Mouse (Mus musculus) MEL (cell line): Measurements from ENCODE around the gene Tmem201. TPM values are rescaled to one million over a fixed set of nuclear protein-coding genes. Genes with fewer than 3 reads are reported as not detected.
A peak's percentile ranks its signal among the peaks of the same experiment; 100 is the strongest.

Experiments
- DNase-seq: peaks from one replicate; pipeline ENCODE4 v3.0.0; 2011; ENCODE audit warnings: low read depth, low spot score
- H3K27ac ChIP-seq: 2 replicates; pipeline ENCODE4 v1.5.1; 2012; ENCODE audit warnings: low read depth, mild to moderate bottlenecking, control low read depth, low read length, moderate library complexity; ENCODE audit not compliant: control insufficient read depth
- H3K27me3 ChIP-seq, 2 experiments: fragments of 150-350 bp in 1 of 2; sonication (generic) in 1 of 2; 2 replicates each; pipeline ENCODE4 v1.6.1; 2012; ENCODE audit warnings: low read length in 2 of 2, mild to moderate bottlenecking in 2 of 2, improper control_type of control experiment in 1 of 2, moderate library complexity in 1 of 2; ENCODE audit not compliant: insufficient read depth in 2 of 2, control insufficient read depth in 1 of 2
- H3K36me3 ChIP-seq, 2 experiments: 2 replicates each; pipeline ENCODE4 v1.6.1; 2012 to 2014; ENCODE audit warnings: low read length in 2 of 2, improper control_type of control experiment in 1 of 2, inconsistent platforms in 1 of 2, mild to moderate bottlenecking in 1 of 2; ENCODE audit not compliant: insufficient read depth in 2 of 2, control insufficient read depth in 1 of 2
- H3K4me1 ChIP-seq, 2 experiments: fragments of 150-350 bp in 1 of 2; sonication (generic) in 1 of 2; 2 replicates each; pipeline ENCODE4 v1.6.1; 2012; ENCODE audit warnings: low read length in 2 of 2, improper control_type of control experiment in 1 of 2, mild to moderate bottlenecking in 1 of 2; ENCODE audit not compliant: insufficient read depth in 2 of 2, control insufficient read depth in 1 of 2
- H3K4me3 ChIP-seq, 2 experiments: fragments of 150-350 bp in 1 of 2; sonication (generic) in 1 of 2; 2 replicates each; pipeline ENCODE4 v1.5.1; 2012; ENCODE audit warnings: low read depth in 2 of 2, low read length in 2 of 2, mild to moderate bottlenecking in 2 of 2, moderate library complexity in 2 of 2, control low read depth in 1 of 2, improper control_type of control experiment in 1 of 2; ENCODE audit not compliant: control insufficient read depth in 1 of 2, insufficient read depth in 1 of 2
- H3K79me2 ChIP-seq: 2 replicates; pipeline ENCODE4 v1.6.1; 2012; ENCODE audit warnings: mild to moderate bottlenecking, low read length, moderate library complexity; ENCODE audit not compliant: control insufficient read depth, poor library complexity, insufficient read depth
- H3K9ac ChIP-seq: 2 replicates; pipeline ENCODE4 v1.6.1; 2012; ENCODE audit warnings: low read depth, mild to moderate bottlenecking, control low read depth, low read length, moderate library complexity; ENCODE audit not compliant: control insufficient read depth, poor library complexity, severe bottlenecking
- H3K9me3 ChIP-seq: fragments of 150-350 bp; sonication (generic); replicated peaks from 2 replicates; pipeline ENCODE4 v1.6.1; 2012; ENCODE audit warnings: mild to moderate bottlenecking, low read length, improper control_type of control experiment, moderate library complexity; ENCODE audit not compliant: insufficient read depth
- CHD2 ChIP-seq: IDR thresholded peaks from 2 replicates; pipeline ENCODE4 v1.6.1; 2011; ENCODE audit warnings: low read length, improper control_type of control experiment
- CTCF ChIP-seq, 3 experiments: IDR thresholded peaks in 2 of 3; conservative IDR thresholded peaks in 1 of 3; 2 replicates each; pipeline ENCODE4 v1.5.1; 2011 to 2012; ENCODE audit warnings: low read length in 3 of 3, low read depth in 2 of 3, mild to moderate bottlenecking in 2 of 3, improper control_type of control experiment in 1 of 3, inconsistent platforms in 1 of 3, mixed read lengths in 1 of 3, moderate library complexity in 1 of 3; ENCODE audit not compliant: control insufficient read depth in 1 of 3, insufficient read depth in 1 of 3, poor library complexity in 1 of 3, severe bottlenecking in 1 of 3
- KAT2A ChIP-seq: conservative IDR thresholded peaks from 2 replicates; pipeline ENCODE4 v1.6.1; 2012; ENCODE audit warnings: low read depth, low read length, improper control_type of control experiment, inconsistent platforms
- MAFK ChIP-seq: IDR thresholded peaks from 2 replicates; pipeline ENCODE4 v1.6.1; 2011; ENCODE audit warnings: low read depth, mild to moderate bottlenecking, low read length, improper control_type of control experiment, borderline replicate concordance
- MXI1 ChIP-seq: IDR thresholded peaks from 2 replicates; pipeline ENCODE4 v1.6.1; 2011; ENCODE audit warnings: mild to moderate bottlenecking, low read depth, low read length, improper control_type of control experiment
- MYB ChIP-seq: IDR thresholded peaks from 2 replicates; pipeline ENCODE4 v1.6.1; 2011; ENCODE audit warnings: mild to moderate bottlenecking, low read depth, low read length, improper control_type of control experiment
- MYC ChIP-seq: IDR thresholded peaks from 2 replicates; pipeline ENCODE4 v1.6.1; 2011; ENCODE audit warnings: low read depth, mild to moderate bottlenecking, low read length, improper control_type of control experiment, moderate library complexity
- NRF1 ChIP-seq: IDR thresholded peaks from 2 replicates; pipeline ENCODE4 v1.6.1; 2014; ENCODE audit warnings: low read depth, mild to moderate bottlenecking, inconsistent platforms, low read length, improper control_type of control experiment, moderate library complexity; ENCODE audit not compliant: poor library complexity, insufficient read depth, severe bottlenecking
- POLR2A ChIP-seq, 2 experiments: IDR thresholded peaks; 2 replicates each; pipeline ENCODE4 v1.6.1; 2011 to 2012; ENCODE audit warnings: low read length in 2 of 2, mild to moderate bottlenecking in 2 of 2, control low read depth in 1 of 2, improper control_type of control experiment in 1 of 2, low read depth in 1 of 2, moderate library complexity in 1 of 2; ENCODE audit not compliant: control insufficient read depth in 1 of 2, insufficient read depth in 1 of 2, poor library complexity in 1 of 2
- POLR2AphosphoS5 ChIP-seq: IDR thresholded peaks from 2 replicates; pipeline ENCODE4 v1.6.1; 2012; ENCODE audit warnings: low read depth, borderline replicate concordance, mild to moderate bottlenecking, inconsistent platforms, low read length, moderate library complexity, mixed read lengths
- RCOR1 ChIP-seq: IDR thresholded peaks from 2 replicates; pipeline ENCODE4 v1.6.1; 2012; ENCODE audit warnings: low read depth, mild to moderate bottlenecking, inconsistent platforms, low read length, improper control_type of control experiment
- SIN3A ChIP-seq: IDR thresholded peaks from 2 replicates; pipeline ENCODE4 v1.6.1; 2012; ENCODE audit warnings: low read length, improper control_type of control experiment, inconsistent platforms
- TBP ChIP-seq: IDR thresholded peaks from 2 replicates; pipeline ENCODE4 v1.8.0; 2011; ENCODE audit warnings: low read depth, low read length, improper control_type of control experiment
- TCF12 ChIP-seq: IDR thresholded peaks from 2 replicates; pipeline ENCODE4 v1.6.1; 2014; ENCODE audit warnings: low read depth, mild to moderate bottlenecking, inconsistent platforms, low read length, improper control_type of control experiment, moderate library complexity
- UBTF ChIP-seq: IDR thresholded peaks from 2 replicates; pipeline ENCODE4 v1.6.1; 2012; ENCODE audit warnings: low read depth, mild to moderate bottlenecking, inconsistent platforms, low read length, improper control_type of control experiment, moderate library complexity, borderline replicate concordance; ENCODE audit not compliant: insufficient read depth
- USF2 ChIP-seq, 2 experiments: IDR thresholded peaks; 2 replicates each; pipeline ENCODE4 v1.6.1; 2011 to 2012; ENCODE audit warnings: improper control_type of control experiment in 2 of 2, low read length in 2 of 2, borderline replicate concordance in 1 of 2, inconsistent platforms in 1 of 2, low read depth in 1 of 2, mild to moderate bottlenecking in 1 of 2; ENCODE audit not compliant: insufficient read depth in 1 of 2
- ZC3H11A ChIP-seq: IDR thresholded peaks from 2 replicates; pipeline ENCODE4 v1.6.1; 2012; ENCODE audit warnings: low read depth, mild to moderate bottlenecking, inconsistent platforms, low read length, improper control_type of control experiment
- polyA plus RNA-seq, 2 experiments: library from polyadenylated mRNA; stranded (reverse) in 1 of 2; unstranded in 1 of 2; fragments of >175 nt in 1 of 2; fragments of >200 nt in 1 of 2; gene quantifications; 2 replicates each; pipeline versions ENCODE4 v1.2.1 to v1.2.4; 2012; ENCODE audit warnings: low replicate concordance in 2 of 2, low read depth in 1 of 2; ENCODE audit not compliant: insufficient read length in 2 of 2, insufficient read depth in 1 of 2, missing spikeins in 1 of 2
- total RNA-seq: library from RNA; depleted of rRNA; stranded (reverse); fragments of 300-350 nt; gene quantifications from 2 replicates; pipeline ENCODE4 v1.2.3, GENCODE M21; 2012; rRNA removed

The Tmem201 gene
- total and polyA plus RNA-seq, 3 experiments: 31.5 to 60.6 TPM; not detected in 1

GRCm38 (mm10) chr4:149672747-149673146 lies 65.1 kb downstream of the Tmem201 start (continued):
- no peak for TF ChIP-seq USF2 (IDR thresholded peaks at IDR 0.05; ENCODE audit: borderline replicate concordance in 1 of 2, insufficient read depth in 1 of 2, low read depth in 1 of 2, low read length in 2 of 2)

- H3K4me1 ChIP-seq: no peaks in the 10 kb centered on the region
- H3K9me3 ChIP-seq: no peaks in the 10 kb centered on the region
- H3K9ac ChIP-seq: no peak overlapping the region
- no peak overlapping the region for H3K4me3 ChIP-seq
- DNase-seq: no peak
- H3K79me2 ChIP-seq: no peaks in the 10 kb centered on the region
- TF ChIP-seq CTCF (IDR thresholded peaks at IDR 0.05 in 2 of 3, conservative IDR thresholded peaks at IDR 0.05 in 1 of 3; ENCODE audit: control insufficient read depth in 1 of 3, insufficient read depth in 1 of 3, low read depth in 2 of 3, low read length in 3 of 3, poor library complexity in 1 of 3, severe bottlenecking in 1 of 3): no peak
- no peak for TF ChIP-seq KAT2A
- TF ChIP-seq TBP: no peak
- no peak for TF ChIP-seq NRF1
- TF ChIP-seq RCOR1: no peak
- TF ChIP-seq MAFK: no peak
- TF ChIP-seq MYC: no peak
- no peak for TF ChIP-seq MYB
- no peak for TF ChIP-seq ZC3H11A
- TF ChIP-seq MXI1: no peak
- no peak for TF ChIP-seq POLR2A (IDR thresholded peaks at IDR 0.05; ENCODE audit: control insufficient read depth in 1 of 2, insufficient read depth in 1 of 2, low read depth in 1 of 2, low read length in 2 of 2, poor library complexity in 1 of 2)
- no peak for TF ChIP-seq TCF12
- no peaks in the 10 kb centered on the region for H3K27me3 ChIP-seq
- peaks cover 0 to 7% of the 10 kb centered on the region in 2 experiments; a peak in 2 of 4 replicates for H3K36me3 ChIP-seq
- no peak overlapping the region for H3K27ac ChIP-seq
Observed at GRCm38 (mm10) chr4:149671175-149671574, 66.7 kb downstream of the Tmem201 start.

- H3K79me2 ChIP-seq: no peaks in the 10 kb centered on the region
- H3K27ac ChIP-seq: peak overlapping the region; percentile 73; the same call in 1 of the 2 replicates
- no peak overlapping the region for H3K4me3 ChIP-seq
- no peak overlapping the region for H3K9ac ChIP-seq
- DNase-seq: no peak
- no peak for TF ChIP-seq USF2 (IDR thresholded peaks at IDR 0.05; ENCODE audit: borderline replicate concordance in 1 of 2, insufficient read depth in 1 of 2, low read depth in 1 of 2, low read length in 2 of 2)
- TF ChIP-seq UBTF: no peak
- TF ChIP-seq POLR2AphosphoS5: no peak
- TF ChIP-seq CHD2: no peak
- no peak for TF ChIP-seq MYC
- TF ChIP-seq SIN3A: no peak
- no peaks in the 10 kb centered on the region for H3K9me3 ChIP-seq
- no peaks in the 10 kb centered on the region for H3K27me3 ChIP-seq
- H3K4me1 ChIP-seq: peaks cover 30 to 44% of the 10 kb centered on the region in 2 experiments
- H3K36me3 ChIP-seq: peaks cover 3 to 44% of the 10 kb centered on the region in 2 experiments
Observed at GRCm38 (mm10) chr4:149665692-149666090, 72.2 kb downstream of the Tmem201 start.

Other genes with a start within 250 kb of the Tmem201 start
- gene Ctnnbip1, start 219.8 kb downstream of the Tmem201 start, total RNA-seq: 10.8 and 12.7 TPM in 2 replicates
- 10 to 100 TPM in 1 of 2 experiments, not detected in 1; 20.2 TPM for gene Ctnnbip1, start 219.8 kb downstream of the Tmem201 start, polyA plus RNA-seq
- gene Clstn1, start 151.6 kb downstream of the Tmem201 start, total RNA-seq: 19.3 and 26.6 TPM in 2 replicates
- 1 to 10 TPM in 1 of 2 experiments, not detected in 1; 6.1 TPM for gene Clstn1, start 151.6 kb downstream of the Tmem201 start, polyA plus RNA-seq
- gene Pik3cd, start 35.5 kb downstream of the Tmem201 start, total RNA-seq: 45.7 and 45.9 TPM in 2 replicates
- gene Pik3cd, start 35.5 kb downstream of the Tmem201 start, polyA plus RNA-seq: 100 to 1,000 TPM in 1 of 2 experiments, 10 to 100 TPM in 1; 49.8 to 152 TPM
- gene Slc25a33, start 36.2 kb upstream of the Tmem201 start, total RNA-seq: 20.6 and 21.4 TPM in 2 replicates
- gene Slc25a33, start 36.2 kb upstream of the Tmem201 start, polyA plus RNA-seq: 100 to 1,000 TPM in 1 of 2 experiments, 10 to 100 TPM in 1; 24.8 to 103 TPM
- gene Spsb1, start 217.0 kb upstream of the Tmem201 start, total RNA-seq: 0.12 TPM in 1 of 2 replicates, not detected in the other
- under 1 TPM in 1 of 2 experiments, not detected in 1; 0.25 TPM for gene Spsb1, start 217.0 kb upstream of the Tmem201 start, polyA plus RNA-seq